Mouse (Mus musculus): ENCODE data around the gene Top1. TPM values are rescaled to one million over a fixed set of nuclear protein-coding genes. Genes with fewer than 3 reads are reported as not detected.
A peak's percentile ranks its signal among the peaks of the same experiment; 100 is the strongest.

Gene Top1
- polyA plus RNA-seq, 2 experiments from 2014 or later: 74.7 to 77.4 TPM

DNA sequence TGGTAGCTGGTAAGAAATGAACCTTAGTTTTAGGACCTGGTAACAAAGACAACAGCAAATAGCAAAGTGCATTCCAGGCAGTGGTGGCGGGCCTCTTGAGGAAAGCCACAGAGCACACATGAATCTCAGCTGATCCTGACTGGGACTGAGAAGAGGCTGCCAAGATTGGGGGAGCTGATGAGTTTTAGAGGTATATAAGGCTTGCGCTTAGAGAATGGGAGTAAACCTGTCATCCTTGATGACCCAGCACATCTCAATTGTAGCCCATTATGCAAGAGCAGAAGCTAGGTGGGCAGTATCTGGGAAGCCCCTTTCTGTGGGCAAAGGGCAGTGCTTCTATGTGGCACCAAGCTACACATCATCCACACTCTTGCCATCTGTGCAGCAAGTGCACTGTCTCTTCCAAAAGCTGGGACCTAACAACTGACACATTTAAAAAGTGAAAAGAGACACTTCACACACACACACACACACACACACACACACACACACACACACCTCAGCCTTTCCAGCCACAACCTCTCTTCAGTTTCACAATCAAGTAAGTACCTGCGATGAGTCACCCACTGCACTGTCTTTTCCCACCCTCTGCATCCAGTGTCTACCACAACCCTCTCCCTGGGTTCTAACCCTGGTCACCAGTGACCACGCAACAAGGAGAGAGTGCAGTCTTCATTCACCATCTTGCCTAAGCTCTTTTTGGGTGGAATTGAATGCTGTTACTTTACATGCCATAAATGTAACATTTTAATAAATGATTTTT, 78.1 kb downstream of the Top1 start:
- ATAC-seq: no peak

DNA sequence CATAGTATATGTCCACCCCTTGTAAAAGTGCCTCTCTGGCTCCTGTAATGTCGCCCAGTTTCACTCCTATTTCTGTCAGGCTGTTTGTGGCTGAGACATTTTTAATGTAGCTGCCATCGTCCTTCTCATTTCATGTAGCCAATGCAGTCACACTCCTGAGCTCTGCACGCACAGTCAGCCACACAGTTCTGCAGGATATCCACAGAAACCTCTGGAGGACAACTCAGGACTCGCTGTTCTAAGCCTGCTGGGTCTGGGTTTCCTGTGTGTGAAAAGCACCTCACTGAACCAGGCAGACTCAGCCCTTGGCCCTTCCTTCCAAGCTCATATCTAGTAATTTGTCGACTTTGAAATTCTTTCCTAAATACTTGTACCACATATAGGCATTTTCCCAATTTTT, 78.8 kb downstream of the Top1 start:
- no peak for ATAC-seq

DNA sequence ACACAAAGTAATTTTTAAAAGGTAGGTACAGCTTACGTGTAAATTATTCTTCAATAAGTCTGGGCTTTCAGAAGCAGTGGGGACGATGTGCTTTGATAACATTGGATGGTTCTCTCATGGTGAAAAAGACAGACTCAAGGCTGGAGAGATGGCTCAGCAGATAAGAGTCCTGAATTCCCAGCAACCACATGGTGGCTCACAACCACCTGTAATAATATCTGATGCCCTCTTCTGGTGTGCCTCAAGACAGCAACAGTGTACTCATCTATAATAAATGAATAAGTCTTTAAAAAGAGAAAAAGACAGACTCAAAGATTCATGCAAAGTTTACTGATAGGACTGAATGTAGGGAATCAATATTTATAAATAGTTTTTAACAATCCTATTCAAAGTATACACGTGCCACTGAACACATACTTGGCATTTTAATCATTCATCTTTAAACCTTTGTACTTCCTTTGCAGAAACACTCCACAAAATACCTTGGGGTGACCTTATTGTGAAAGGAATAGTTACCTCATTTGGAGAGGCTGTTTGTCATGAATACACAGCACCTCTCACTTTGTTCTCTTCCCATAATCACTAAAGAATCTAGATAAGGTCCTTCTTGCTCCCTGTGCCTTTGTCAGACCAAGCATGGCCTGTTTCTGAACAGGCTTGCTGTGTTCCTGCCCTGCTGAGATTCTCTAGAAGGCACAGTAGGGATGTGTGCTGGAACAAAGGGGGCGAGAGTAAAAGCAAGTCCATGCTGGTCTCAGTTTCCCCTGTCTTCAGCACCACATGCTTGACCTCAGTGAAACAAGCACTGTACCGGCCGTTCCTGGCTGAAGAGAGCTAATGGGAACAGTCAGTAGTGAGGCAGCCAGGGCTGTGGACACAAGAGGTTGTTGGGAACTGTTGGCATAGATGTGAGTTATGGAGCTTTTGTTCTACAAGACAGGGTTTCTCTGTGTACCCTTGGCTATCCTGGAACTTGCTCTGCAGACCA, 80.5 kb downstream of the Top1 start:
- ATAC-seq: no peak

DNA sequence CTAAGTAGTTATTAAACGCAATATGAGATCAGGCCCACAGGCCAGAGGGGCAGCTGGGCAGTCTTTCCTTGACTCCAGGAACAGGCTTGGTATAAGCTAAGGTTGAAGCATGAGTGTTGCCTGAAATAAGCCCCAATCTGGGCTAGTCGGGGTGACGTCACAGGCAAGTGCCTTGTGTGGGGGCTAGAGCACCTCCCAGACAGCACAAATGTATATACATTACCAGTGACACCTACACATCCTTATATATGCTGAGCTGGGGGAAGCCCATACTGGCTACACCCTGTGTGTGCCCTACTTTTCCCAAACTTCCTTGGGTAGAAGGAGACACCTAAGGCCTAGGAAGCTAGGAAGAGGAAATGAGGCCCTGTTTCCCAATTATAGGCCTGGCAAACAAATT, 83.3 kb downstream of the Top1 start:
- no peak for ATAC-seq

DNA sequence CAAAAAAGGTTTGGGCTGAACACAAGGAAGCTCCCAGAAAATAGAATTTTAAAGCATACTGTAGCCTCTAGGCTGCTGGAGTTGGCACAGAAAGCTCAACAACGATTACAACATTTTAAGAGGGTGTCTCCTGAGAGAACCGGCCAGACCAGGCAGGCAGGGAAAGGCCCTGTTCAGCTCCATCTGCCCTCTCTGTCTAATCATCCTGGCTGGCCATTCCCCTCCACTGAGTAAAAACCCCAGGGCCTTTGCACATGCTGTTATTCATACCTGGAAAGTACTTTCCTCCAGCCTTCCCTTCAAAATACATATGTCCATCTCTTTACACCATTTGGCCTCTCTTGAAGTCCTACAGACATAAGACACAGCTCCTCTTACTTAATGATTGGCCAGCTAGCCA, 83.7 kb downstream of the Top1 start:
- ATAC-seq: no peak

DNA sequence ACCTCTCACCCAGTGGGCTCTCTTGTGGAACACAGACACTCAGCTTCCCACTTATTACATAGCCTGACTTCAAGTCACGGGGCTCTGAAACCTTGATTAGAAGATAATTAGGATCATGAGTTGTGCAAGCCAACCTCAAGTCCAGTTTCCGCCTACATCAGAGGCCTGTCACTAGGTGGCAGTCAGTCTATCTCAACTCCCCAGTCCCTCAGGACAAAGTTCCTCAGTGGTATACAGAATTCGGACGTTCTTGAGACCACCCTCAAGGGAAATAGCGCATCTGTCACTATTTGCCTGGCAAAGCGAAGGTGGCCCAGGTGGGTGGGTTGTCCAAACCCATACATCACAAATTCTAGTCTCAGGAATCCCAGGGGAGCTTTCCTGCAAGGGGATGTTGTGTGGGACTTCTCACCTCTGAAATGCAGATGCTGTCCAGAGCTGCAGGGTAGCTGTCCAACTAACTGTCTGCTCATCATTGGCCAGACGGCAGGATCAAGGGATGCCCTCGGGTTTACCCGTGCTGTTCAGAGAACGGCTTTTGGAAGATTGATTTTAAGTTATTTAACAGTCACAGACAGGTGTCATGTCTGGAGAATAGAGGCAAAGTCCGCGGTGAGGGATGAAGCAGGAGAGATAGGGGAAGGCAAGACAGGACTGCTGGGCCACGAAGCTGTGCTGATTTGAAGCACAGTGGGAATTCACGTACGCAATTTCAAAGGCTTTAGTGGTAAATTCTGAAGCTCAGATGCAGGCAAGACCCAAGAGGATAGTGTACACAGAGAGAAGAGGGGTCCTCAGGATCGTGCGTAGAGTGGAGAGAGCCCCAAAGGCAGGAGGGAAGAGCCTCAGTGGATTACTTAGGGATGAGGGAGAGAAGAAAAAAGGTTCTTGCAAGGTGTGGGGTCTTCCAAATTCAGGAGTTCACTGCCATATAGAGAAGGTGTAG, 84.4 kb downstream of the Top1 start:
- ATAC-seq: no peak

DNA sequence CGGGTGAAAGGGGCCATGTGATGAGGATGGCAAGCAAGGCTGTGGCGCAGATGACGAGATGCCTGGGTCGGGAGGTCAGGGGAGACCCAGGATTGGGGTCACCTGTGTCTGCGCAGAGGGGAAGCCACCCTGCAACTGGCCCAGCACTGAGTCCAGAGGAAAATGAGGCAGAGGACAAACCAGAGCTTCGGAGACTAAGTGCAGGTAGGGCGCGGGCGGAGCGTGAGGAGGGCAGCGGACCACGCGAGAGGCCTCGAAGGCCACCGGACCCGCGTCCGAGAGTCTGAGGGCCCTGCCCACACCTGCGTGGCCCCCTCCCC, 85.1 kb downstream of the Top1 start:
- ATAC-seq: no peak

DNA sequence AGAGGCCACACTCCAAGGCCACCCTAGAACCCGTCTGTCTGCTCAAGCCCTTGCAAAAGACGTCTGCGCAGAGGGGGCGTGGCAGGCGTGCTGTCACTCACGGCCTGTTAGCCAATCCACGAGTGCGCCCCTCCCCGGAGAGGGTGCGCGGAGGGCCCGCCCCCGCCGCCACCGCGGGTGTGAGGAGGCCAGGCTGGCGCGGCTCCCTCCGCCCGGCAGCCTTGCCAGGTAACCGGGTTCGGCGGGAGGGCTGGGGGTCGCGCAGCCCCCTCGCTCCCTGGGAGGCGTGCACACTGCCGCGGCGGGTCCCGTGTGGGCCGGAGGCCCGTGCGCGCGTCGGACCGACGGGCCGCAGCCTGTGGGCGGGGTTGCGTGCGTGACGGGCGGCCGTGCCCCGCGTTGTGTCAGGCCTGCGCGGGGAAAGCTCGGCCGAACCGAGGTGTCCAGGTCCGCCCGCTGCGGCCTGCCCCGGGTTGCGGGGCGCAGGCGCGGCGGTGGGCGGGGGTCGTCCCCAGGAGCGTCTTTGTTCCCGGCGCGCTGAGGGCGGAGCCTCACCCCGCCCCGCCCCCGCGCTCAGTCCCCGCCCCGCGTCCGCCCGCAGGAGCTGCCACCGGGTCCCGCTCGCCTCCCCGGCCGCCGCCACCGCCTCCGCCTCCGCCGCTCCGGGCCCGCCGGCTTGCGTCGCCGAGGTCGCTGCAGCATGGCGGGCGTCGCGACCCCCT, 85.6 kb downstream of the Top1 start, which contains the start of gene Plcg1:
Gene Plcg1 (plus strand): TSS at position 184 of the 722 bp plus-strand sequence.
- ATAC-seq: peak; percentile 64

DNA sequence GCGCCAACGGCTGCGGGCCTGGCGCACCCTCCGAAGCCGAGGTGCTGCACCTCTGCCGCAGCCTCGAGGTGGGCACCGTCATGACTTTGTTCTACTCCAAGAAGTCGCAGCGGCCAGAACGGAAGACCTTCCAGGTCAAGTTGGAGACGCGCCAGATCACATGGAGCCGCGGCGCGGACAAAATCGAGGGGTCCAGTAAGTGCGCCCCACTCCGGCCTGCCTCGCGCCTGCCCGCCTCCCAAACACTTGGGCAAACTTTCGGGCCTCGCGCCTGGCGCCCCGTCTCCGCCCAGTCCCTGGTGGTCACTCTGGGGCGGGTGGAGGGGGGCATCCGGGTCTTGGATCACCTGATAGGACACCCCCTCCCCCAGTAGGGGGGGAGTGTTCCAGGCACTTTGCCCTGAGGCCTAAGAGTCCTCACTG, 86.2 kb downstream of the Top1 start:
- no peak for ATAC-seq

DNA sequence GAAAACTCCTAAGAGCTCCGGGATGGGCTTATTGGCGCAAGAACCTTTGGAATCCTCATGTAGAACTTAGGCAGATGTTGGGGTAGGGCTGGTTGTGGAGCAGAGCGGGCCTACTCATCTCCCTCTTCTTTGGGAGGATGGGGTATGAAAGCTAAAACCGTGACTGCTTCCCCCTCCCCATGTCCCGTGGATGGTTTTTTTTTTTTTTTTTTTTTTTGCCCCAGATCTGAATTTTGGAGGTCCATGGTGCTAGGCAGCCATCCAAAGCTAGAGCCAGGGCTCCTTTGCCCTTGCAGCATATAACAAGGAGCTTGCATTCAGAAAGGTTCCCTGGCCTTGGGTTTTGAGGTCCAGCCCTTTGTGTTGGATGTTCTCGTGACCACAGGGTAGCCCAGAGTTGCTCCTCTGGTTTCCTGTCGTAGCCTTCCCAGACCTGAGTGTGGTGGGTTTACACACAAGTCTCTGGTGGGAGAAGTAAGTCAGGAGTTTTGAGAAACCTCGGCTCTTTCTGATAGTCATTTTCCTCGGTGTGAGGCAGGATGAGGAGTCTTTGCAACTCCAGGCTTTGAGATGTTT, 86.8 kb downstream of the Top1 start:
- ATAC-seq: no peak

DNA sequence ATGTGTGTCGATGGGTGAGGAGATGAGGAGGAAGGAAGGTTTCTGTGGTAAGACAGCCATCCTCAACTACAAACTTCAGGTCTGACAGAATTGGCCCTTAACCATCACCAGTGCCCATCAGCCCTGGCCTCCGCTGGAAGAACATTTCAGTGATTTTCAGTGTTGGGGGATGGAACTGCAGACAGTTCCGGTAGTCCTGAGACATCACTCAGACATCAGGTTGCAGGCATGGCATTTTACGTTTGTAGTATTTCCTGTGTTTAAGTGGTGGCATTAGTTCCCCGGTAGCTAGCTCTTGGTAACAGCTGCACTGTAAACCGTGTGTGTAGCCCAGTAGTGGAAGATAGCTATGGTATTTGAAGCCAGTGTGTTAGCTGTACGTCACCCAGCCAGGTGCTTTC, 87.4 kb downstream of the Top1 start:
- peak; percentile 56 for ATAC-seq

DNA sequence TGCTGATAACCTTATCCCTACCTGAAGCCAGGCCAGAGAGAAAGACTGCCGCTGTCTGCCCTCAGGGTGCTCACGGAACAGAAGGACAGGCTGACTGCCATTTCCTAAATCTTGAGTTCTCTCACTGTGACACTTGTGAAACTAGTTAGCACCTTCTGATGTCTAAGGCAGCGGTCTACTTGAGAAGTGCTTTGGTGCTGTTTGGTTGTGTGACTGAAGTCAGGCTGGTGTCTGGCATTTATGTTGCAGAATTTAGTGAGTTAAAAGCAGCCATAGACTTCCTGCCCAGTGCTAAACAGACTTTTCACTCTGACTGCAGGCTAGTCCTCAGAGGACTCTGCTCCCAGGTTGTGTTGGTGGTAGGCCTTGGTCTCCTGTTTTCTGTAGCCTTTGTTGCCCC, 88.6 kb downstream of the Top1 start:
- ATAC-seq: peak; percentile 16

DNA sequence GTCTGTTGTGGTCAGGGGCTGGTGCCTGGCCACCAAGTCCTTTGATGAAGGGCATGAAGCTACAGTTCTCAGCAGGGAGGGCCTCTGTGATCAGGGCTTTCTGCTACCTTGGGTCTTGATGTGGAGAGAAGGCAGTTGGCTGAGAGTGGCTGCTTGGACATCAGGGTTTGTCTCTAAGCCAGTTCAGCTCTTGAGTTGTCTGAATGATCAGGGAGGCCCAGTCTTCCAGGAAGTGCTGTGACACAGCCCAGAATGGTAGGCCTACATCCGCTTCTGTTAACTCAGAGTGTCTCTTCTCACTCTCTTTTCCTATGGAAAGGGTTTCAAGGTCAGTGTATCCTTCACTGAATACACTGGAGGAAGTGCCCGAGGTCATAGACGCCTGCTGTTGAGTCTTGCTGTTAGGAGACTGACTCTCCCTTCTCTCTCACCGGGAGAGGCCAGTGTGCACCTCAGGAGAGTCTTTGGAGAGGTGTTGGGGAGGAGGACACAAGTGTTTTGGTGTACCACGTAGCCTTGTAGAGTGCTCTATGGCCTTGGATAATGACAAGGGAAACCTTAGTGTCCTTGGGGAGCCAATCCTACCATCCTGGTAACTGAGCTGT, 90.1 kb downstream of the Top1 start:
- ATAC-seq: no peak

DNA sequence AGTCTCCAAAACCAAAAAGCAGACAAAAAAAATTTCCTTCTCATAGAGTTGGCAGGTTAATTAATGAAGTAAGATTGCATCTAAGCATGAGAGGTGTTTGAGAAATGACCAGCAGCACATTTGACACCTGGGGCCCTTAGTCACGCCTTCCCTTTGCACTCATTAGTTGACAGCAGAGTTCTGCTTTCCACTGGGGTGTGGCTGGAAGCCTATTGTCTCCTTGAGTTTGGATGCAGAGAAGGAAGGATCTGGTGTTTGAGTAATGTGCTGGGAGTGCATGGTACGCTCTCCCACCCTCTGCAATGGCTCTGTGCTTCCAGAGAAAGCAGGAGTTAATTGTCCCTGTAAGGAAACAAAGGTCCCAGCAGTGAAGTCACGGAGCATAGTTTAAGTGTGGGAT, 90.8 kb downstream of the Top1 start:
- no peak for ATAC-seq

DNA sequence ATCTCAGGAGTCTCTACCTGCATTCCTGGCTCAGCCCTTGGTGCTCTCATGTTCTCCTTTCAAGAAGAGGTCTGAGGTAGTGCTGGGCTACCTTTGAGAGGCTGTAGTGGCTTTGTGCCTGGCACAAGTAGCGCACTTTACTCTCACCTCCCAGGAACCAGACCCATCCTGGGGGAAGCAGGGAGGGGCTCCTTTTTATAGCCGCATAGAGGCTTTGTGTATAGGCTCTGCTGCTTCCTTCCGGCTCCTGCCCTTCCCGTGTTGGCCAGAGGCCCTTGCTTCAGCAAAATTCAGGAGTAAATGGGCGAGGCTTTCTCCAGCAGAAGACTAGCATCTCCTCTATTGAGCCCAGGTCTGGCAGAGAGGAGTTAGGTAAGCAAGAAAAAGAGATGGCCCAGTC, 92.7 kb downstream of the Top1 start:
- ATAC-seq: no peak

DNA sequence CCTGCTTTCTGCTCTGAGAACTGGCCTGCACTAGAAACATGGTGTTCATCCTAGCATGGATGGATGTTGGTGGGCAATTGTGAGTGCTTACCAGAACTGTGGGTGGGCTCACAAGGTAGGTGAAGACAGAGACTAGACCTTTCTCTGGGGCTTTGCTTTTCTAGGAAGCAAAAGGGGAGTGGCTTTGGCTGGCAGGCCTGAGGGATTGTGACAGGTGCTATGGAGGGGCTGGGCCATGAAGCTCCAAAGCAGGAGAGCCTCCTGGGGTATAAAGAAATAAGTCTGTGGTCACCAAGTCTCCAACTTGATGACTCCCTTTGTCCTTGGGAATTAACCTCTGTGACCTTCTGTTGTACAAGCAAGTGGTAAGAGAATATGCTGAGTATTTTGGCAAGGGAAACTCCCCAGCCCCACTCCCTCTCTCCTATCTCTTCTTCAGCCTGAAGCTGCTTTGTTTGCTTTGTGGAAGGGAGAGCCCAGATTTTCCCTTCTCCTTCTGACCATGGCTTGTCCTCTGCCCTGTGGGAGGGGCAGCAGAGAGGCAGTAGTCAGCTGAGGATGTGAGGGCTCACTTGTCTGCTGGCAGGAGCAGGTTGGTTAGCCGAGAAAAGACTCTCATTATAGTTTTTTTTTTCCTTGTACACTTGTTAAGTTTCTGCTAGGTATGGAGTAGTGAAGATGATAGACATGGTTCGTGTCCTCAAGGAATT, 94.1 kb downstream of the Top1 start:
- no peak for ATAC-seq

DNA sequence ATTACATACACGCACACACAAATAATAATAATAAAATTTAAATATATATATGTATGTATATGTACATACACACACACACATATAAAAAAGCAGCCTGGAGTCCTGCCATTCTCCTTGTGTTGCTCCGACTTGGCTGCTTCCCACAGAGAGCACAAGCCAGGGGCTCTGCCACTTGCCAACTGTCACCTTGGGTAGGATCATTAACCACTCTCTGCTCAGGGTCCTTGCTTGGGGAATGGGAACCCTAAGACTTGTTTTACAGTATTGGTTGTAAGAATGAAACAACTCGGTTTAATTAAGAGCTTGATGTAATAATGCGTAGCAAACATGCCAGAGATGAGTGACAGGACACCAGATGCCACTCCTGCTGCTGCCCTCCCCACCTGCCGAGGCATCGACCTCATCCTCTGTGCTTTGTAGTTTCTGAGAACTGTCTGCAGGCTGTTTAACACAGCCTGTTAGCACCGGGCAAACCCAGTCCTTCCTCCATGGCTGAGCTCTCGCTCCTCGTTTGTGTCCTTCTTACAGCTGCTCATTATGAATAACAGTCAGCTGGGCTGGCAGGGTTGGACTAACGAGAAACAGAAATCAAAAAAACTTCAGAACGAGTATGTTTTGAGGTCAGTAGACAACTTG, 95.0 kb downstream of the Top1 start:
- peak; percentile 54 for ATAC-seq

DNA sequence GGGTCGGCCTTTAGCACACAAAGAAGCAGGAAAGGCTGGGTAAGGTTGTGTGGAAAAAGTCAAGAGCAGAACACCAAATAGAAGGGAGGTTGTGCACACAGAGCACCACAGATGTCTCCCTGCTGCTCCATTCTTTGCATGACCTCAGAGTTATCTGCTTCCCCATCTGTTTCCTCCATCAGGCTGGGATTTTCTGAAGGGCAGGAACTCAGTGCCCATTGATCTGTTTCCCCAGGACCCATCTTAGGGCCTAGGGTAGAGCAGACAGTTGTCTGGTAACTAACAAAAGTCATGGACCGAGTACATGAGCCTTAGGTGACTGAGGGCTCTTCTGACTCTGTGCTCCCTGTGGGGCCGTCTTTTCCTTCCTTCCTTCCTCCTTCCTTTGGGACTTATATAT, 95.9 kb downstream of the Top1 start:
- no peak for ATAC-seq

DNA sequence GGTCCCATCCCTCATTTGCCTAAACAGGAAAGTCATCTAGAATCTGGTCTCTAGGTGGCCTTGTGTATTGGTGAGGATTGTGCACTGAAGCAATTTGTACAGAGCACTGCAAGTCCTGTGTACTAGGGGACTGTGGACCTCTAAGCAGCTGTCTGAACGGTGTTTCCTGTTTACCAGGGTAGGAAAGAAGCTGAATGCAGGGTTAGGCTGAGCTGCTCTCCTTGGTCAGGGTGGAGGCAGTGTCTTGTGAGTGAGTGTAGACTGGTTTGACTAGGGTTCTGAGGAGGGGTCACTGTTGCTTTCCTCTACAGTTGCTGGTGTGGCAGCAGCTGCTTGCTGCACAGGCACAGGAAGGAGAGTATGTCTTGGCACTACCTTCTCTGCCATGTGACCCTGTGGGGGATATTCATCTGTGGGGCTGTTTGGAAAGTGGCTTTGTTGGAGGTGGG, 96.5 kb downstream of the Top1 start:
- ATAC-seq: peak; percentile 55
